Mouse (Mus musculus): ENCODE measurements around the gene Ifi27. TPM values are rescaled to one million over a fixed set of nuclear protein-coding genes. Genes with fewer than 3 reads are reported as not detected.
A peak's percentile ranks its signal among the peaks of the same experiment; 100 is the strongest.

Gene Ifi27
- total and polyA plus RNA-seq, 3 experiments, result 103 to 105 TPM; not detected in 1

GRCm38 (mm10) chr12:103391098-103391497 is 42.9 kb upstream of the Ifi27 start:
- Histone ChIP-seq H3K4me1 (ENCODE audit: control insufficient read depth in 1 of 2, insufficient read depth in 2 of 2, low read length in 2 of 2) (peaks cover 16 to 40% of the 10 kb centered on the region in 2 experiments), H3K79me2 (ENCODE audit: control insufficient read depth, insufficient read depth, low read length, poor library complexity) (peaks cover 8% of the 10 kb centered on the region), H3K27ac (ENCODE audit: control insufficient read depth, low read depth, low read length) (no peak overlapping the region), H3K27me3 (ENCODE audit: control insufficient read depth in 1 of 2, insufficient read depth in 2 of 2, low read length in 2 of 2) (no peaks in the 10 kb centered on the region), H3K36me3 (ENCODE audit: control insufficient read depth in 1 of 2, insufficient read depth in 2 of 2, low read length in 2 of 2) (peaks cover 0 to 34% of the 10 kb centered on the region in 2 experiments; a peak in 2 of 4 replicates), H3K9ac (ENCODE audit: control insufficient read depth, low read depth, low read length, poor library complexity, severe bottlenecking) (no peak overlapping the region), H3K4me3 (ENCODE audit: control insufficient read depth in 1 of 2, insufficient read depth in 1 of 2, low read depth in 2 of 2, low read length in 2 of 2) (no peak overlapping the region), H3K9me3 (replicated peaks; ENCODE audit: insufficient read depth, low read length) (no peaks in the 10 kb centered on the region)
- TF ChIP-seq TAL1 (IDR thresholded peaks at IDR 0.05; ENCODE audit: low read length) (no peak), MAFK (IDR thresholded peaks at IDR 0.05; ENCODE audit: borderline replicate concordance, low read depth, low read length) (no peak), ZMIZ1 (IDR thresholded peaks at IDR 0.05; ENCODE audit: low read depth, low read length) (no peak), MEF2A (IDR thresholded peaks at IDR 0.05; ENCODE audit: extremely low read depth, insufficient replicate concordance, low read depth, low read length, poor library complexity, severe bottlenecking) (no peak), MAZ (IDR thresholded peaks at IDR 0.05; ENCODE audit: low read depth, low read length) (no peak), MAX (IDR thresholded peaks at IDR 0.05; ENCODE audit: low read length) (no peak), ZNF384 (IDR thresholded peaks at IDR 0.05; ENCODE audit: low read depth, low read length) (no peak), ZC3H11A (IDR thresholded peaks at IDR 0.05; ENCODE audit: low read depth, low read length) (no peak), TCF12 (IDR thresholded peaks at IDR 0.05; ENCODE audit: low read depth, low read length) (no peak), CHD2 (IDR thresholded peaks at IDR 0.05; ENCODE audit: low read length) (no peak), MYB (IDR thresholded peaks at IDR 0.05; ENCODE audit: low read depth, low read length) (no peak), POLR2AphosphoS5 (IDR thresholded peaks at IDR 0.05; ENCODE audit: borderline replicate concordance, low read depth, low read length) (no peak)
- DNase-seq (ENCODE audit: low read depth, low spot score), result no peak

GRCm38 (mm10) chr12:103393528-103393927 is 40.5 kb upstream of the Ifi27 start:
- Histone ChIP-seq H3K9ac (ENCODE audit: control insufficient read depth, low read depth, low read length, poor library complexity, severe bottlenecking) (peak overlapping the region; percentile 36), H3K36me3 (ENCODE audit: control insufficient read depth in 1 of 2, insufficient read depth in 2 of 2, low read length in 2 of 2) (peaks cover 0 to 32% of the 10 kb centered on the region in 2 experiments; a peak in 2 of 4 replicates), H3K4me1 (ENCODE audit: control insufficient read depth in 1 of 2, insufficient read depth in 2 of 2, low read length in 2 of 2) (peaks cover 15 to 42% of the 10 kb centered on the region in 2 experiments), H3K4me3 (ENCODE audit: control insufficient read depth in 1 of 2, insufficient read depth in 1 of 2, low read depth in 2 of 2, low read length in 2 of 2) (no peak overlapping the region), H3K79me2 (ENCODE audit: control insufficient read depth, insufficient read depth, low read length, poor library complexity) (peaks cover 8% of the 10 kb centered on the region), H3K27ac (ENCODE audit: control insufficient read depth, low read depth, low read length) (peak overlapping the region; percentile 89), H3K27me3 (ENCODE audit: control insufficient read depth in 1 of 2, insufficient read depth in 2 of 2, low read length in 2 of 2) (no peaks in the 10 kb centered on the region), H3K9me3 (replicated peaks; ENCODE audit: insufficient read depth, low read length) (no peaks in the 10 kb centered on the region)
- peak; percentile 93 for DNase-seq (ENCODE audit: low read depth, low spot score)
- TF ChIP-seq CTCF (IDR thresholded peaks at IDR 0.05 in 2 of 3, conservative IDR thresholded peaks at IDR 0.05 in 1 of 3; ENCODE audit: control insufficient read depth in 1 of 3, insufficient read depth in 1 of 3, low read depth in 2 of 3, low read length in 3 of 3, poor library complexity in 1 of 3, severe bottlenecking in 1 of 3), result no peak
- TF ChIP-seq CHD1 (IDR thresholded peaks at IDR 0.05; ENCODE audit: low read depth, low read length), result no peak
- TF ChIP-seq USF1 (IDR thresholded peaks at IDR 0.05; ENCODE audit: low read depth, low read length), result no peak
- TF ChIP-seq ELF1 (IDR thresholded peaks at IDR 0.05; ENCODE audit: low read depth, low read length), result 0 out of 2 replicates have a peak, but pooled peaks have one; percentile 33
- peak; percentile 38; the same call in 1 of the 2 replicates for TF ChIP-seq CHD2 (IDR thresholded peaks at IDR 0.05; ENCODE audit: low read length)
- peak; percentile 84; the same call in 1 of the 2 replicates for TF ChIP-seq MAZ (IDR thresholded peaks at IDR 0.05; ENCODE audit: low read depth, low read length)
- peak; percentile 100 for TF ChIP-seq TCF12 (IDR thresholded peaks at IDR 0.05; ENCODE audit: low read depth, low read length)
- no peak for TF ChIP-seq USF2 (IDR thresholded peaks at IDR 0.05; ENCODE audit: borderline replicate concordance in 1 of 2, insufficient read depth in 1 of 2, low read depth in 1 of 2, low read length in 2 of 2)
- TF ChIP-seq ETS1 (IDR thresholded peaks at IDR 0.05; ENCODE audit: low read depth, low read length), result peak; percentile 97
- TF ChIP-seq ZNF384 (IDR thresholded peaks at IDR 0.05; ENCODE audit: low read depth, low read length), result peak; percentile 39; the same call in 1 of the 2 replicates
- TF ChIP-seq RCOR1 (IDR thresholded peaks at IDR 0.05; ENCODE audit: low read depth, low read length), result peak; percentile 93
- peak; percentile 77; the same call in 1 of the 2 replicates for TF ChIP-seq BHLHE40 (IDR thresholded peaks at IDR 0.05; ENCODE audit: borderline replicate concordance, low read depth, low read length)
- peak; percentile 99 for TF ChIP-seq GATA1 (IDR thresholded peaks at IDR 0.05; ENCODE audit: low read depth, low read length)
- peak; percentile 99 for TF ChIP-seq TAL1 (IDR thresholded peaks at IDR 0.05; ENCODE audit: low read length)
- peak; percentile 97 to 99 for TF ChIP-seq EP300 (IDR thresholded peaks at IDR 0.05; ENCODE audit: low read depth in 1 of 2, low read length in 2 of 2)
- TF ChIP-seq E2F4 (IDR thresholded peaks at IDR 0.05; ENCODE audit: borderline replicate concordance, low read depth, low read length), result no peak
- TF ChIP-seq MYC (IDR thresholded peaks at IDR 0.05; ENCODE audit: low read depth, low read length), result peak; percentile 41; the same call in 1 of the 2 replicates
- TF ChIP-seq HCFC1 (IDR thresholded peaks at IDR 0.05; ENCODE audit: low read depth, low read length), result peak; percentile 62; the same call in 1 of the 2 replicates
- TF ChIP-seq MAX (IDR thresholded peaks at IDR 0.05; ENCODE audit: low read length), result no peak; the same call in 1 of the 2 replicates
- TF ChIP-seq POLR2A (IDR thresholded peaks at IDR 0.05; ENCODE audit: control insufficient read depth in 1 of 2, insufficient read depth in 1 of 2, low read depth in 1 of 2, low read length in 2 of 2, poor library complexity in 1 of 2), result 0 out of 4 replicates have a peak, but pooled peaks of 1 of the 2 experiments have one; percentile 32
- TF ChIP-seq SIN3A (IDR thresholded peaks at IDR 0.05; ENCODE audit: low read length), result peak; percentile 92
- TF ChIP-seq MYB (IDR thresholded peaks at IDR 0.05; ENCODE audit: low read depth, low read length), result 0 out of 2 replicates have a peak, but pooled peaks have one; percentile 48
- peak; percentile 54; the same call in 1 of the 2 replicates for TF ChIP-seq MAFK (IDR thresholded peaks at IDR 0.05; ENCODE audit: borderline replicate concordance, low read depth, low read length)
- TF ChIP-seq RAD21 (IDR thresholded peaks at IDR 0.05; ENCODE audit: low read depth, low read length), result no peak
- TF ChIP-seq JUND (IDR thresholded peaks at IDR 0.05; ENCODE audit: low read depth, low read length), result peak; percentile 71

Measured in MEL (cell line).